Mouse (Mus musculus): Measurements from ENCODE around the gene Ces5a. TPM values are rescaled to one million over a fixed set of nuclear protein-coding genes. Genes with fewer than 3 reads are reported as not detected.

Ces5a gene
- total and polyA plus RNA-seq, 2 experiments from 2014 or later = 0.67 to 1.2 TPM

GRCm38 (mm10) chr8:93567086-93567485 lies 31.5 kb upstream of the Ces5a start:
- H3K9me3 ChIP-seq (ENCODE audit: low read length) = no peaks in the 10 kb centered on the region
- no peaks in the 10 kb centered on the region for H3K27me3 ChIP-seq (ENCODE audit: insufficient read depth, low read length)
- no peak overlapping the region for H3K9ac ChIP-seq
- no peak overlapping the region for H3K4me3 ChIP-seq (ENCODE audit: low read depth, low read length)
- DNase-seq = peak; percentile 80
- 16% methylated on average over 9 of the region's 9 CpGs for whole genome bisulfite sequencing
- TF ChIP-seq CTCF (IDR thresholded peaks at IDR 0.05; ENCODE audit: low read depth) = no peak
- ATAC-seq = peak; percentile 17; the same call in 1 of the 2 replicates
- H3K4me2 ChIP-seq (ENCODE audit: low read depth) = no peak overlapping the region
- peak overlapping the region; percentile 50 for H3K27ac ChIP-seq (ENCODE audit: low read depth, low read length)
- peaks cover 39% of the 10 kb centered on the region for H3K4me1 ChIP-seq (ENCODE audit: insufficient read depth)
- no peaks in the 10 kb centered on the region for H3K36me3 ChIP-seq (ENCODE audit: insufficient read depth)

- Histone ChIP-seq H3K9me3 (ENCODE audit: low read length) (no peaks in the 10 kb centered on the region), H3K36me3 (ENCODE audit: insufficient read depth) (no peaks in the 10 kb centered on the region), H3K9ac (no peak overlapping the region), H3K4me2 (ENCODE audit: low read depth) (no peak overlapping the region), H3K4me3 (ENCODE audit: low read depth, low read length) (no peak overlapping the region), H3K27ac (ENCODE audit: low read depth, low read length) (no peak overlapping the region), H3K4me1 (ENCODE audit: insufficient read depth) (peaks cover 18% of the 10 kb centered on the region; the same call in 1 of the 2 replicates), H3K27me3 (ENCODE audit: insufficient read depth, low read length) (no peaks in the 10 kb centered on the region)
- WGBS = 93% methylated on average over 4 of the region's 4 CpGs
- no peak for TF ChIP-seq CTCF (IDR thresholded peaks at IDR 0.05; ENCODE audit: low read depth)
- no peak for DNase-seq
- ATAC-seq = no peak
These were observed 29.0 kb upstream of the Ces5a start for GRCm38 (mm10) chr8:93564634-93565033.

- H3K27ac ChIP-seq (ENCODE audit: low read depth, low read length) = peak overlapping the region; percentile 9; the same call in 1 of the 2 replicates
- WGBS = 68% methylated on average over 7 of the region's 7 CpGs
- no peak overlapping the region for H3K9ac ChIP-seq
- no peak for TF ChIP-seq CTCF (IDR thresholded peaks at IDR 0.05; ENCODE audit: low read depth)
- no peaks in the 10 kb centered on the region for H3K9me3 ChIP-seq (ENCODE audit: low read length)
- ATAC-seq (0 out of 2 replicates have a peak, but pooled peaks have one; percentile 40), DNase-seq (no peak)
- peaks cover 8% of the 10 kb centered on the region; the same call in 1 of the 2 replicates for H3K4me1 ChIP-seq (ENCODE audit: insufficient read depth)
- no peaks in the 10 kb centered on the region for H3K36me3 ChIP-seq (ENCODE audit: insufficient read depth)
- H3K4me3 ChIP-seq (ENCODE audit: low read depth, low read length) = no peak overlapping the region
- no peaks in the 10 kb centered on the region for H3K27me3 ChIP-seq (ENCODE audit: insufficient read depth, low read length)
- no peak overlapping the region for H3K4me2 ChIP-seq (ENCODE audit: low read depth)
These were observed 27.9 kb upstream of the Ces5a start for GRCm38 (mm10) chr8:93563551-93563950.

- no peaks in the 10 kb centered on the region for H3K27me3 ChIP-seq (ENCODE audit: insufficient read depth, low read length)
- no peak overlapping the region for H3K9ac ChIP-seq
- H3K4me1 ChIP-seq (ENCODE audit: insufficient read depth) = peaks cover 4% of the 10 kb centered on the region; the same call in 1 of the 2 replicates
- H3K4me3 ChIP-seq (ENCODE audit: low read depth, low read length) = no peak overlapping the region
- ATAC-seq = no peak
- H3K4me2 ChIP-seq (ENCODE audit: low read depth) = no peak overlapping the region
- TF ChIP-seq CTCF (IDR thresholded peaks at IDR 0.05; ENCODE audit: low read depth) = no peak
- no peak for DNase-seq
- WGBS = 15% methylated on average over 6 of the region's 6 CpGs
- H3K9me3 ChIP-seq (ENCODE audit: low read length) = no peaks in the 10 kb centered on the region
- H3K36me3 ChIP-seq (ENCODE audit: insufficient read depth) = no peaks in the 10 kb centered on the region
- H3K27ac ChIP-seq (ENCODE audit: low read depth, low read length) = no peak overlapping the region
These were observed 27.1 kb upstream of the Ces5a start for GRCm38 (mm10) chr8:93562557-93563210.

- ATAC-seq (no peak), DNase-seq (no peak)
- H3K27ac ChIP-seq (ENCODE audit: low read depth, low read length) = no peak overlapping the region
- no peak for TF ChIP-seq CTCF (IDR thresholded peaks at IDR 0.05; ENCODE audit: low read depth)
- H3K9me3 ChIP-seq (ENCODE audit: low read length) = no peaks in the 10 kb centered on the region
- no peaks in the 10 kb centered on the region for H3K36me3 ChIP-seq (ENCODE audit: insufficient read depth)
- no peak overlapping the region for H3K9ac ChIP-seq
- 86% methylated on average over 3 of the region's 3 CpGs for WGBS
- no peak overlapping the region for H3K4me3 ChIP-seq (ENCODE audit: low read depth, low read length)
- H3K27me3 ChIP-seq (ENCODE audit: insufficient read depth, low read length) = no peaks in the 10 kb centered on the region
- H3K4me1 ChIP-seq (ENCODE audit: insufficient read depth) = no peaks in the 10 kb centered on the region
- H3K4me2 ChIP-seq (ENCODE audit: low read depth) = no peak overlapping the region
These were observed 25.6 kb upstream of the Ces5a start for GRCm38 (mm10) chr8:93561271-93561670.

GRCm38 (mm10) chr8:93559696-93560095 lies 24.1 kb upstream of the Ces5a start:
- Histone ChIP-seq H3K9ac (no peak overlapping the region), H3K36me3 (ENCODE audit: insufficient read depth) (no peaks in the 10 kb centered on the region), H3K4me2 (ENCODE audit: low read depth) (no peak overlapping the region), H3K4me1 (ENCODE audit: insufficient read depth) (no peaks in the 10 kb centered on the region), H3K4me3 (ENCODE audit: low read depth, low read length) (no peak overlapping the region), H3K9me3 (ENCODE audit: low read length) (no peaks in the 10 kb centered on the region), H3K27me3 (ENCODE audit: insufficient read depth, low read length) (no peaks in the 10 kb centered on the region), H3K27ac (ENCODE audit: low read depth, low read length) (no peak overlapping the region)
- DNase-seq (no peak), ATAC-seq (no peak)
- WGBS = 80% methylated on average over 2 of the region's 2 CpGs
- TF ChIP-seq CTCF (IDR thresholded peaks at IDR 0.05; ENCODE audit: low read depth) = no peak

GRCm38 (mm10) chr8:93502634-93503033 lies 33.0 kb downstream of the Ces5a start:
- H3K9ac ChIP-seq = no peak overlapping the region
- ATAC-seq (no peak), DNase-seq (peak; percentile 33)
- H3K27ac ChIP-seq (ENCODE audit: low read depth, low read length) = no peak overlapping the region
- no peaks in the 10 kb centered on the region for H3K4me1 ChIP-seq (ENCODE audit: insufficient read depth)
- TF ChIP-seq CTCF (IDR thresholded peaks at IDR 0.05; ENCODE audit: low read depth) = no peak
- no peaks in the 10 kb centered on the region for H3K36me3 ChIP-seq (ENCODE audit: insufficient read depth)
- H3K4me3 ChIP-seq (ENCODE audit: low read depth, low read length) = no peak overlapping the region
- H3K9me3 ChIP-seq (ENCODE audit: low read length) = no peaks in the 10 kb centered on the region
- H3K27me3 ChIP-seq (ENCODE audit: insufficient read depth, low read length) = no peaks in the 10 kb centered on the region
- WGBS = 56% methylated on average over 3 of the region's 3 CpGs
- no peak overlapping the region for H3K4me2 ChIP-seq (ENCODE audit: low read depth)
